Mouse (Mus musculus) cerebellum, adult 2 months (tissue): Measurements from ENCODE around the gene Kcnmb3.

ENCODE experiments used
- CTCF ChIP-seq: fragments of 200-500 bp; IDR thresholded peaks from 2 replicates; pipeline ENCODE4 v1.5.1; 2011; ENCODE audit warnings: low read depth, mild to moderate bottlenecking, control low read depth, low read length, moderate library complexity, borderline replicate concordance; ENCODE audit not compliant: insufficient read depth
- POLR2A ChIP-seq: fragments of 200-500 bp; IDR thresholded peaks from 2 replicates; pipeline ENCODE4 v1.6.1; 2011; ENCODE audit warnings: low read length, control low read depth, borderline replicate concordance; ENCODE audit not compliant: insufficient read depth

DNA sequence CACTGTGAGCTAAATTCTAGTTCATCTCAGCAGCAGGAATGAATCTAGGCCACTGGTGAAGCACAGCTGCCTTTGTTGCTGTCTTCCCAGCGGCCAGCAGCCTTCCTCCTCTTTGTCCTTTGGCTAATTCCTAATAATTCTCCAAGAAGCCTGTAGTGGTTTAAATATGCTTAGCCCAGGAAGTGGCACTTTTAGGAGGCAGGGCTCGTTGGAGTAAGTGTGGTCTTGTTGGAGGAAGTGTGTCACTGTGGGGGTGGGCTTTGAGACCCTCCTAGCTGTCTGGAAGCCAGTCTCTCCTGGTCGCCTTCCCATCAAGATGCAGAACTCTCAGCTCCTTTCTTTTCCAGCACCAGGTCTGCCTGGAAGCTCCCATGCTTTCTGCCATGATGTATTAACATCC is 13.8 kb upstream of the Kcnmb3 start:
- no peak for TF ChIP-seq POLR2A
- TF ChIP-seq CTCF: no peak
